Mouse (Mus musculus) megakaryocyte, embryonic 14.5 days (primary cell): Measurements from ENCODE around the gene Nab1.
"Not testable (repeated sequence)": the region's sequence is repeated elsewhere in the genome, so short reads cannot be mapped to it uniquely, and the experiment has no call there.

Experiments
- FLI1 ChIP-seq: IDR thresholded peaks from 2 replicates; pipeline ENCODE4 v1.6.1; 2012; ENCODE audit warnings: low read length, inconsistent platforms, mixed read lengths
- GATA1 ChIP-seq: IDR thresholded peaks from 3 replicates; pipeline ENCODE4 v1.6.1; 2012; ENCODE audit warnings: mixed read lengths, low read length, inconsistent platforms, borderline replicate concordance

DNA sequence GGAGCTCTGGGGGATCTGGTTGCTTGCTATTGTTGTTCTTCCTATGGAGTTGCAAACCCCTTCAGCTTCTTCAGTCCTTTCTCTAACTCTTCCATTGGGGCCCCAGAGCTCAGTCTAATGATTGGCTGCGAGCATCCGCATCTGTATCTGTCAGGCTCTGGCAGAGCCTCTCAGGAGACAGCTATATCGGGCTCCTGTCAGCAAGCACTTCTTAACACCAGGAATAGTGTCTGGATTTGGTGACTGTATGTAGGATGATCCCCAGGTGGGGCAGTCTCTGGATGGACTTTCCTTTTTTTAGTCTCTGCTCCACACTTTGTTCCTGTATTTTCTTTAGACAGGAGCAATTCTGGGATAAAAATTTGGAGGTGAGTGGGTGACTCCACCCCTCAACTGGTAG, 39.6 kb upstream of the Nab1 start:
- TF ChIP-seq GATA1, FLI1: not testable (repeated sequence)
